ENCODE assay signal across 16 mouse cellular contexts in the genomic region with DNA sequence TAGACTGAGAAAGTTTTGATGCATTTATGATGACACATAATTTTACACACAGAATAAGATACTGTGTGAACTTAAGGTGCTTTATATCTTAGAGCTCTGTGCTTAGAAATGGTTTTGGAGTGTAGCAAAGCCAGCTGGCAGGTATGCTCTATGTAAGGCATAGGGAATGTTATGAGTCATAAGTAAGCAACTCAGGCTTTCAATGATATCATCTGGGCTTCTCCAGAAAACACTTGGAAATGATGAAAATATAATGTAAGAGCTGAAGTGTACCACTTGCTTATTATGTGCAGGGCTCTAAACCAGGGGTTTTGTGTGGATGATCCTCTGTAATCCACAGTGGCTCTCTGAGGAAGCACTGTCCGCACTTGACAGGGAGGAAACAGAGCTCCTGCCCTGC.
"Had no signal": no experiment of that assay in that cellular context is flagged by ENCODE, and none has a peak within 500 bp of the region (broad histone marks: within the 10 kb centered on the region; RNA-seq: fewer than 3 reads in every experiment).

No protein-coding gene starts in this region.

- ATAC-seq: liver, postnatal 0 days; midbrain, embryonic 16.5 days had no signal

- DNase-seq: kidney, adult 18-20 months; kidney, postnatal 10 days; kidney, postnatal 4 days; liver; liver, embryonic 13.5 days; liver, postnatal 0 days; lung, postnatal 14 days; thymus, adult 18-20 months; thymus, postnatal 14 days had no signal

- H3K4me1 ChIP-seq: limb, embryonic 12.5 days; liver, embryonic 13.5 days; lung, embryonic 15.5 days; megakaryocyte, embryonic 14.5 days; neural tube, embryonic 13.5 days had no signal

- H3K4me3 ChIP-seq: limb, embryonic 12.5 days; liver, embryonic 13.5 days; lung, embryonic 15.5 days; megakaryocyte, embryonic 14.5 days; neural tube, embryonic 13.5 days had no signal

- H3K27ac ChIP-seq: limb, embryonic 12.5 days; liver, embryonic 13.5 days; lung, embryonic 15.5 days; macrophage; neural tube, embryonic 13.5 days; stomach, postnatal 0 days had no signal
